In genomic region chr10:83644865-83645715, GRCm38 (mm10) we compare ENCODE assay signal across 8 mouse cellular contexts. TPM values are rescaled to one million over a fixed set of nuclear protein-coding genes. Genes with fewer than 3 reads are reported as not detected.
DNase-seq lines count a peak whose midpoint lies in the region; ATAC-seq and TF ChIP-seq lines count a peak whose summit lies in the region.
"Had no signal": no experiment of that assay in that cellular context is flagged by ENCODE, and none has a peak within 500 bp of the region (broad histone marks: within the 10 kb centered on the region; RNA-seq: fewer than 3 reads in every experiment).

No protein-coding gene starts in this region.

- no peak for ATAC-seq in embryonic facial prominence, embryonic 15.5 days (ENCODE audit: insufficient number of reproducible peaks, low FRiP score, low TSS enrichment, low read depth)
- no peak for ATAC-seq in hindbrain, embryonic 11.5 days (ENCODE audit: low FRiP score)
- ATAC-seq in frontal cortex, adult (ENCODE audit: low TSS enrichment), result no peak

- H3K36me3 ChIP-seq in ES-Bruce4 (ENCODE audit: control insufficient read depth, insufficient read depth, low read length, poor library complexity, severe bottlenecking), result no peaks in the 10 kb centered on the region
- no peaks in the 10 kb centered on the region for H3K36me3 ChIP-seq in embryonic facial prominence, embryonic 15.5 days
- H3K36me3 ChIP-seq in hindbrain, embryonic 11.5 days (ENCODE audit: control insufficient read depth, insufficient read depth, low read length), result no peaks in the 10 kb centered on the region
- H3K36me3 ChIP-seq in testis, adult 2 months (ENCODE audit: control insufficient read depth, insufficient read depth, low read length), result no peaks in the 10 kb centered on the region

- H3K27ac ChIP-seq in ES-Bruce4 (ENCODE audit: insufficient read depth, low read length), result no peak overlapping the region
- H3K27ac ChIP-seq in embryonic facial prominence, embryonic 15.5 days (replicated peaks), result peak overlapping the region; percentile 39; the same call in 1 of the 2 replicates
- H3K27ac ChIP-seq in hindbrain, embryonic 11.5 days (ENCODE audit: low read depth, low read length), result no peak overlapping the region
- peak overlapping the region; percentile 83 for H3K27ac ChIP-seq in testis, adult 2 months (ENCODE audit: control insufficient read depth, insufficient read depth, low read depth, low read length)
- H3K27ac ChIP-seq: embryonic facial prominence, embryonic 12.5 days had no signal

- TF ChIP-seq EP300 in ES-Bruce4 (IDR thresholded peaks at IDR 0.05; ENCODE audit: insufficient read depth, low read depth, low read length), result no peak

- WGBS in embryonic facial prominence, embryonic 15.5 days, result 70% methylated on average over 16 of the region's 16 CpGs
- WGBS in hindbrain, embryonic 11.5 days, result 56% methylated on average over 16 of the region's 16 CpGs

- no peaks in the 10 kb centered on the region for H3K27me3 ChIP-seq in ES-Bruce4 (ENCODE audit: control insufficient read depth, insufficient read depth, low read length, poor library complexity, severe bottlenecking)
- H3K27me3 ChIP-seq in embryonic facial prominence, embryonic 15.5 days, result no peaks in the 10 kb centered on the region
- no peaks in the 10 kb centered on the region for H3K27me3 ChIP-seq in hindbrain, embryonic 11.5 days (ENCODE audit: control insufficient read depth, insufficient read depth, low read length)
- no peaks in the 10 kb centered on the region for H3K27me3 ChIP-seq in testis, adult 2 months (ENCODE audit: control insufficient read depth, insufficient read depth, low read length)
- H3K27me3 ChIP-seq: embryonic facial prominence, embryonic 12.5 days had no signal

- TF ChIP-seq POLR2A in ES-Bruce4 (IDR thresholded peaks at IDR 0.05; ENCODE audit: insufficient read depth, low read length), result no peak
- TF ChIP-seq POLR2A in testis, adult 2 months (IDR thresholded peaks at IDR 0.05; ENCODE audit: control insufficient read depth, low read depth, low read length), result peak; percentile 56; the same call in 1 of the 2 replicates

- H3K9ac ChIP-seq in ES-Bruce4 (ENCODE audit: low read depth, poor library complexity, severe bottlenecking), result no peak overlapping the region
- H3K9ac ChIP-seq in embryonic facial prominence, embryonic 15.5 days, result no peak overlapping the region
- peak overlapping the region; percentile 15; the same call in 1 of the 2 replicates for H3K9ac ChIP-seq in hindbrain, embryonic 11.5 days (ENCODE audit: low read depth, low read length)
- H3K9ac ChIP-seq: embryonic facial prominence, embryonic 12.5 days had no signal

- peaks cover 3% of the 10 kb centered on the region for H3K4me1 ChIP-seq in ES-Bruce4 (ENCODE audit: control insufficient read depth, insufficient read depth, low read length)
- peaks cover 30% of the 10 kb centered on the region for H3K4me1 ChIP-seq in embryonic facial prominence, embryonic 15.5 days
- peaks cover 3% of the 10 kb centered on the region; the same call in 1 of the 2 replicates for H3K4me1 ChIP-seq in hindbrain, embryonic 11.5 days (replicated peaks; ENCODE audit: control insufficient read depth, insufficient read depth, low read length)
- H3K4me1 ChIP-seq in testis, adult 2 months (ENCODE audit: control insufficient read depth, insufficient read depth, low read length), result peaks cover 11% of the 10 kb centered on the region

- peak; percentile 85 for DNase-seq in 416B (ENCODE audit: low read depth)
- DNase-seq in hindbrain, embryonic 11.5 days (ENCODE audit: low spot score), result no peak
- DNase-seq in lung, postnatal 25 days (ENCODE audit: low spot score), result peak; percentile 52

- TF ChIP-seq CTCF in ES-Bruce4 (IDR thresholded peaks at IDR 0.05; ENCODE audit: low read depth, low read length), result no peak
- TF ChIP-seq CTCF in testis, adult 2 months (IDR thresholded peaks at IDR 0.05; ENCODE audit: control insufficient read depth, insufficient read depth, insufficient replicate concordance, low read depth, low read length), result no peak

- 0 out of 2 replicates have a peak overlapping the region, but pooled peaks have one; percentile 6 for H3K4me3 ChIP-seq in ES-Bruce4 (ENCODE audit: low read depth, low read length)
- H3K4me3 ChIP-seq in embryonic facial prominence, embryonic 15.5 days (replicated peaks), result no peak overlapping the region
- no peak overlapping the region for H3K4me3 ChIP-seq in hindbrain, embryonic 11.5 days (ENCODE audit: low read depth, low read length)
- H3K4me3 ChIP-seq in testis, adult 2 months (ENCODE audit: control insufficient read depth, low read depth, low read length), result no peak overlapping the region
- H3K4me3 ChIP-seq: embryonic facial prominence, embryonic 12.5 days had no signal

- no peak overlapping the region for H3K4me2 ChIP-seq in embryonic facial prominence, embryonic 15.5 days (replicated peaks)
- H3K4me2 ChIP-seq in hindbrain, embryonic 11.5 days (replicated peaks; ENCODE audit: low read depth, low read length), result no peak overlapping the region
- H3K4me2 ChIP-seq: embryonic facial prominence, embryonic 12.5 days had no signal

- H3K9me3 ChIP-seq in ES-Bruce4 (replicated peaks; ENCODE audit: control insufficient read depth, insufficient read depth, low read length, poor library complexity, severe bottlenecking), result no peaks in the 10 kb centered on the region
- no peaks in the 10 kb centered on the region for H3K9me3 ChIP-seq in embryonic facial prominence, embryonic 15.5 days (replicated peaks)
- H3K9me3 ChIP-seq in hindbrain, embryonic 11.5 days (ENCODE audit: control insufficient read depth, low read length), result no peaks in the 10 kb centered on the region
- H3K9me3 ChIP-seq: embryonic facial prominence, embryonic 12.5 days had no signal

RNA-seq across cellular contexts. Expression of gene Appl2, which starts 3.4 kb away (rescaled TPM):
- 28.7 and 38.2 TPM in 2 replicates for polyA plus RNA-seq in ES-Bruce4 (2011; ENCODE audit: insufficient read depth, insufficient read length, low read depth, missing spikeins)
- polyA plus RNA-seq in embryonic facial prominence, embryonic 15.5 days (2015; fragmentation: Nextera tagmentation; extraction: Ambion mirVana), result 53.9 and 56.6 TPM in 2 replicates
- polyA plus RNA-seq in hindbrain, embryonic 11.5 days (2014; fragmentation: Nextera tagmentation; extraction: Ambion mirVana), result 32.0 and 38.5 TPM in 2 replicates
- polyA plus RNA-seq in testis, adult 2 months (2012; rRNA removed), result 22.5 and 30.7 TPM in 2 replicates

Comparison
In these comparisons a context has a peak if more than half of its experiments do, and no peak if none do; other contexts are left out.
1. H3K27ac ChIP-seq: peak in embryonic facial prominence, embryonic 15.5 days (single experiment) and testis, adult 2 months (single experiment); none in ES-Bruce4 (single experiment) and hindbrain, embryonic 11.5 days (single experiment).